Mouse (Mus musculus): ENCODE measurements around the gene Zfp644. TPM values are rescaled to one million over a fixed set of nuclear protein-coding genes. Genes with fewer than 3 reads are reported as not detected.

Gene Zfp644
- 34.9 and 39.7 TPM in 2 replicates for polyA plus RNA-seq (2015; fragmentation: Nextera tagmentation; extraction: Ambion mirVana)

- peak; percentile 23; the same call in 1 of the 2 replicates for TF ChIP-seq CTCF (IDR thresholded peaks at IDR 0.05; ENCODE audit: low read depth)
- H3K36me3 ChIP-seq (ENCODE audit: control insufficient read depth, insufficient read depth), result no peaks in the 10 kb centered on the region
- H3K27ac ChIP-seq (ENCODE audit: low read depth, low read length), result peak within 1 kb of the TSS; percentile 96
- peak within 1 kb of the TSS; percentile 79 for H3K4me2 ChIP-seq (replicated peaks; ENCODE audit: low read depth)
- peak within 1 kb of the TSS; percentile 96 for H3K9ac ChIP-seq (ENCODE audit: low read depth, low read length)
- H3K9me3 ChIP-seq (ENCODE audit: control insufficient read depth), result no peaks in the 10 kb centered on the region
- peak within 1 kb of the TSS; percentile 95 for H3K4me3 ChIP-seq (ENCODE audit: low read depth, low read length)
- H3K4me1 ChIP-seq (replicated peaks; ENCODE audit: control insufficient read depth, insufficient read depth, low read length), result no peaks in the 10 kb centered on the region
- no peaks in the 10 kb centered on the region for H3K27me3 ChIP-seq (replicated peaks; ENCODE audit: control insufficient read depth, insufficient read depth, low read length)
- peak; percentile 92 for ATAC-seq
- WGBS, result 2% methylated on average over 71 of the region's 71 CpGs
Observed at GRCm38 (mm10) chr5:106696396-106697337, at the start of gene Zfp644. TSS of gene Zfp644 (minus strand) at chr5:106697287.

DNA sequence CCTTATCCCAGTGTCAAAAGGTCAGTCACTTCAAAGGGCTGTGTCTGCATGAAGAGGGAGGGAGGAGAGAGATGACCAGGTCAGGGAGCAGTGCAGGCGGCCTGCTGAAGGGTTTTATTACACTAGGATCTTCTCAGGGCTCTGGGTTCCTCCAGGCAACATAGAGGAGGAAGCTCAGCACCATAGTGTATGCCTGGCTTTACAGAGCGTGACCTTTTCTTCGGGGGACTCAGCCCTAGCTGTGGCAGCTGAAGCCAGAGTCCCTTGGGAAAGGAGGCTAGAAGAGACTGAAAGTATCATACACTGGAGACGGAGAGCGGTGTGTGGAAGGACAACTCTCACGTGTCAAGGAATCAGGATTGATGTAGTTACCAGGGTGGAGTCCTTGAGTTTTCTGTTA is 42.6 kb upstream of the Zfp644 start:
- Histone ChIP-seq H3K36me3 (ENCODE audit: control insufficient read depth, insufficient read depth) (no peaks in the 10 kb centered on the region), H3K4me3 (ENCODE audit: low read depth, low read length) (no peak overlapping the region), H3K4me1 (replicated peaks; ENCODE audit: control insufficient read depth, insufficient read depth, low read length) (no peaks in the 10 kb centered on the region), H3K9ac (ENCODE audit: low read depth, low read length) (no peak overlapping the region), H3K27ac (ENCODE audit: low read depth, low read length) (no peak overlapping the region), H3K4me2 (replicated peaks; ENCODE audit: low read depth) (no peak overlapping the region), H3K9me3 (ENCODE audit: control insufficient read depth) (no peaks in the 10 kb centered on the region), H3K27me3 (replicated peaks; ENCODE audit: control insufficient read depth, insufficient read depth, low read length) (no peaks in the 10 kb centered on the region)
- TF ChIP-seq CTCF (IDR thresholded peaks at IDR 0.05; ENCODE audit: low read depth), result no peak
- no peak for ATAC-seq
- WGBS, result 39% methylated on average over 6 of the region's 6 CpGs

- Histone ChIP-seq H3K4me1 (replicated peaks; ENCODE audit: control insufficient read depth, insufficient read depth, low read length) (no peaks in the 10 kb centered on the region), H3K4me2 (replicated peaks; ENCODE audit: low read depth) (no peak overlapping the region), H3K27ac (ENCODE audit: low read depth, low read length) (no peak overlapping the region), H3K9me3 (ENCODE audit: control insufficient read depth) (no peaks in the 10 kb centered on the region), H3K27me3 (replicated peaks; ENCODE audit: control insufficient read depth, insufficient read depth, low read length) (no peaks in the 10 kb centered on the region), H3K4me3 (ENCODE audit: low read depth, low read length) (no peak overlapping the region), H3K9ac (ENCODE audit: low read depth, low read length) (no peak overlapping the region), H3K36me3 (ENCODE audit: control insufficient read depth, insufficient read depth) (no peaks in the 10 kb centered on the region)
- 89% methylated on average over 3 of the region's 3 CpGs for WGBS
- ATAC-seq, result no peak
- TF ChIP-seq CTCF (IDR thresholded peaks at IDR 0.05; ENCODE audit: low read depth), result no peak
Observed at GRCm38 (mm10) chr5:106723487-106723886, 26.4 kb upstream of the Zfp644 start.

- H3K4me3 ChIP-seq (ENCODE audit: low read depth, low read length), result no peak overlapping the region
- H3K27ac ChIP-seq (ENCODE audit: low read depth, low read length), result no peak overlapping the region
- H3K9ac ChIP-seq (ENCODE audit: low read depth, low read length), result no peak overlapping the region
- H3K27me3 ChIP-seq (replicated peaks; ENCODE audit: control insufficient read depth, insufficient read depth, low read length), result no peaks in the 10 kb centered on the region
- no peaks in the 10 kb centered on the region for H3K4me1 ChIP-seq (replicated peaks; ENCODE audit: control insufficient read depth, insufficient read depth, low read length)
- H3K36me3 ChIP-seq (ENCODE audit: control insufficient read depth, insufficient read depth), result no peaks in the 10 kb centered on the region
- no peak overlapping the region for H3K4me2 ChIP-seq (replicated peaks; ENCODE audit: low read depth)
- WGBS, result 68% methylated on average over 5 of the region's 5 CpGs
- ATAC-seq, result no peak
- TF ChIP-seq CTCF (IDR thresholded peaks at IDR 0.05; ENCODE audit: low read depth), result no peak
- no peaks in the 10 kb centered on the region for H3K9me3 ChIP-seq (ENCODE audit: control insufficient read depth)
Observed at GRCm38 (mm10) chr5:106722771-106723170, 25.7 kb upstream of the Zfp644 start.

DNA sequence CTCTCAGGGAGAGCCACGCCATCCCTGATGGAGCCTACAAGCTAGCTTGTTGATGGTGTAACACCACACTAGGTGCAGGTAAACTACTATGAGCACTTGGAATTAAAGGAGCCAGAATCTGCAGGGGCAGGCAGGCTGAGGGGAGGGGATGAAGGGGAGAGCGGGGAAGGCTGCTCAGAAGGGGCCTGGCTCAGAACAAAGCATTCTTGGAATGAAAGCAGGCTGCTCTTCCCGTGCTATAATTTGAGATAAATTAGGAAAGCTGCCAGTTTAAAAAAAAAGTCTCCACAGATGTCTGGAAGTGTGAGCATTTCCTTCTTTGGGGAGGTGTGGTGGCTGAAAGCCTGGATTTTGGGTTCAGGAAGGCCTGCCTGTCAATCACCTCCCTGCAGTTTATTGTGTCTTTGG is 14.8 kb upstream of the Zfp644 start:
- Histone ChIP-seq H3K4me2 (replicated peaks; ENCODE audit: low read depth) (no peak overlapping the region), H3K27ac (ENCODE audit: low read depth, low read length) (no peak overlapping the region), H3K4me3 (ENCODE audit: low read depth, low read length) (no peak overlapping the region), H3K27me3 (replicated peaks; ENCODE audit: control insufficient read depth, insufficient read depth, low read length) (no peaks in the 10 kb centered on the region), H3K9ac (ENCODE audit: low read depth, low read length) (no peak overlapping the region), H3K9me3 (ENCODE audit: control insufficient read depth) (no peaks in the 10 kb centered on the region), H3K4me1 (replicated peaks; ENCODE audit: control insufficient read depth, insufficient read depth, low read length) (no peaks in the 10 kb centered on the region), H3K36me3 (ENCODE audit: control insufficient read depth, insufficient read depth) (no peaks in the 10 kb centered on the region)
- 50% methylated on average over 3 of the region's 3 CpGs for WGBS
- ATAC-seq, result no peak
- TF ChIP-seq CTCF (IDR thresholded peaks at IDR 0.05; ENCODE audit: low read depth), result no peak

DNA sequence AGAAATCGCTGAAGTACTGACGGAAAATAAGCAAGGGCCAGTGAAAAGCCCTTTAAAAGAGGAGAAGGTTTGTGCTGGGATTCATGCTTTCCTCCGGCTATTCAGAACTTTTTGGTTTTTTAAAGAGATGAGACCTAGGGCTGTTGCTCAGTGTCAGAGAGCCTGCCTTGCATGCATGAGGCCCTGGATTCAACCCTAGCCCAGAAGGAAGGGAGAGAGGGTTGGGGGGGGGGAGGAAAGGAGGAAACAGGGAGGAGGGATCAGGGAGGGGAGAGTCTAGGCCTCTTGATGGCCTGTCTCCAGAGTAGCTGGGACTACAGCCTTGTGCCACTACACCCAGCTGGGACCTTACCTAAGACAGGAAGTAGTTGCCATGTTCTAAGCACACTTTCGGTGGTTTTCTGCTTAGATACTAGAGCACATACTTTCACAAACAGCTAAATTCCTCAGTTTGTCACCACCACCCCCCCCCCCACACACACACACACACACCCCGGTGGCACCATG is 14.2 kb upstream of the Zfp644 start:
- Histone ChIP-seq H3K27me3 (replicated peaks; ENCODE audit: control insufficient read depth, insufficient read depth, low read length) (no peaks in the 10 kb centered on the region), H3K27ac (ENCODE audit: low read depth, low read length) (no peak overlapping the region), H3K4me3 (ENCODE audit: low read depth, low read length) (no peak overlapping the region), H3K4me2 (replicated peaks; ENCODE audit: low read depth) (no peak overlapping the region), H3K36me3 (ENCODE audit: control insufficient read depth, insufficient read depth) (no peaks in the 10 kb centered on the region), H3K9ac (ENCODE audit: low read depth, low read length) (no peak overlapping the region), H3K9me3 (ENCODE audit: control insufficient read depth) (no peaks in the 10 kb centered on the region), H3K4me1 (replicated peaks; ENCODE audit: control insufficient read depth, insufficient read depth, low read length) (no peaks in the 10 kb centered on the region)
- no peak for ATAC-seq
- no peak for TF ChIP-seq CTCF (IDR thresholded peaks at IDR 0.05; ENCODE audit: low read depth)
- 82% methylated on average over 5 of the region's 5 CpGs for WGBS
